Mouse (Mus musculus) c-Kit-positive CD71-positive TER-119-negative erythroid progenitor cells, embryonic 14.5 days (primary cell): Measurements from ENCODE around the gene Fbxl2.
"Not testable (repeated sequence)": the region's sequence is repeated elsewhere in the genome, so short reads cannot be mapped to it uniquely, and the experiment has no call there.

Experiments
- DNase-seq: peaks from one replicate; pipeline ENCODE4 v3.0.0-alpha.2; 2013; ENCODE audit warnings: low read depth

Fbxl2 gene

DNA sequence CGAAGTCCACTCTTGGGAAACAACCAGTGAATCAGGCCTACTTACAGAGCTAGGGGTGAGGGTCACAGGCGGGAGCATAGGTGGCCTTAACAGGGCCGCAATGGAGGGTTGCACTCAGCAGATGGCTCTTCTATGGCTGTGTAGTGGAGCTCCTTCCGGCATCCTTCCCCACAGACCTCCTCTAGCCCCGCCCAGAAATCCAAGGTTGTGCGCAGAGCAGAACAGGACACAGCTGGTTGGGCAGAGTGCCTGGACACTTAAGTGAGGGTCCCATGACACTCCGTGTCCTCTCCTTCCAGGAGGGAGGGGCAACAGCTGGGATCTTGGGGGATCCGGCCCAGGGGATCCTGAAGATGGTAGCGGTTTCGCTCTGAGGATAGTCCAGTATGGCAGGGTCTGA is at the start of gene Fbxl2:
Gene Fbxl2 (minus strand): TSS at position 164 of the 400 bp plus-strand sequence.
- no peak for DNase-seq

GRCm38 (mm10) chr9:114094854-114095253 is 48.9 kb upstream of the Fbxl2 start:
- DNase-seq: no peak

GRCm38 (mm10) chr9:114092188-114092587 is 46.2 kb upstream of the Fbxl2 start:
- peak; percentile 20 for DNase-seq

DNA sequence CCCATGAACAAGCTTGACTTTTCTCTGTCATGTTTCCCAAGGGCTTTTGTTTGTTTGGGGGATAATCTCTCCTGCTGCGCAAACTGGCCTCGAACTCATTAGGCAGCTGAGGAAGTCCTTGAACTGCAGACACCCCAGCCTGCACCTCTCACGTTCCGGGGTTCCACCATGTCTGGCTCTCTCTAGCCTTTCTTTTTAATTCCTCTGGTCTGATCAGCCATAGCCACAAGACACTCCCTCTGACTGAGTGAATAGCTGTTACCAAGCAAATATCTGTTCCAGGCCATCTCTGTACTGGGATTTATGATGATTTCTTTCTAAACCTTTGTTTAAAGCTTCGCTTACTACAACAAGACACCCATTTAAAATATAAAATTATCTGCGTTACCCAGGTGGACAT is 42.9 kb upstream of the Fbxl2 start:
- DNase-seq: not testable (repeated sequence)

GRCm38 (mm10) chr9:114087106-114087815 is 41.3 kb upstream of the Fbxl2 start:
- no peak for DNase-seq

- DNase-seq: no peak
Observed at GRCm38 (mm10) chr9:114086422-114086821, 40.4 kb upstream of the Fbxl2 start.

- DNase-seq: no peak
Observed at GRCm38 (mm10) chr9:114073681-114074080, 27.7 kb upstream of the Fbxl2 start.

- DNase-seq: no peak
Observed at GRCm38 (mm10) chr9:114069372-114069771, 23.4 kb upstream of the Fbxl2 start.

DNA sequence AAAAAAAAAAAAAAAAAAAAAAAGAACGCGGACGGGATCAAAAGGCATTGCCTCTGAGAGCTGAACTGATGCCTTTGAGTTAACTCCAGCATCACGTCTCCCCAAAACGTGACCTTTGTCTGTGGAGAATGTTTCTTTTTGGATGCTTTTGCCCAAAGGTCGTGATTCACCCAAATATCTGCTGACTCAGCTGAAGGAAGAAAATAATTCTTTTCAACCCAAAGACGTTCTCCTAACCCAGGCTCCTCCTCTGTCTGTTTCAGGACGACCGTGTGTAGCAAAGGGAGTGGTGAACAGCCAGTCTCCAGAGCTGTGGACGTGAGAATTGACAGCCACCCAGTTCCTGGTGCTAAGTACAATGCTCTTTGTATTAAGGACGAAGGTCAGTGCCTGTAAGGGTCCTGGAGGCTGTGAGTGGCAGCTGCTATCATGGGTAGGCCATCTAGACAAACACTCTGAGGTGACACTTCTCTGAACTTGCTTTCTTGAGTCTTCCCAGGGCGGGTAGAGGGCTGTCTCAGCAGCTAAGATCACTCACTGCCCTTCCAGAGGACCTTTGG is 22.6 kb upstream of the Fbxl2 start:
- no peak for DNase-seq

- DNase-seq: no peak
Observed at GRCm38 (mm10) chr9:114057090-114057796, 11.3 kb upstream of the Fbxl2 start, which contains the start of gene Susd5. Susd5 (plus strand) TSS chr9:114057140.

DNA sequence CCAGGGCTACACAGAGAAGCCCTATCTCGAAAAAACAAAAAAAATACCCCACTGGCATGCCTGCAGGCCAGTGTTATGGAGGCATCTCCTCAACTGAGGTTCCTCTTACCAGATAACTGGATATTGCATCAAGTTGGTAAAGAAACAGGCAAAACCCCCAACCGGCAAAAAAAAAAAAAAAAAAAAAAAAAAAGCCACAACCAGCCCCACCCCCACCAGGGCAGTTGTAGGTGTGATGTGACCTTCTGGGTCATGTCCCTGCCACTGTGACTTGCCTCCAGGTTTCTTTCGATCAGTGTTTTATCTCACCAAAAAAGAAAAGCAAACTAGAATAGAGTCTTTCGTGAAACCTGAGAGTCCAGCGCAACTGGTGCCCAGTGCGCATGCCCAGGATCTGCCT is 6.9 kb upstream of the Fbxl2 start:
- DNase-seq: no peak

DNA sequence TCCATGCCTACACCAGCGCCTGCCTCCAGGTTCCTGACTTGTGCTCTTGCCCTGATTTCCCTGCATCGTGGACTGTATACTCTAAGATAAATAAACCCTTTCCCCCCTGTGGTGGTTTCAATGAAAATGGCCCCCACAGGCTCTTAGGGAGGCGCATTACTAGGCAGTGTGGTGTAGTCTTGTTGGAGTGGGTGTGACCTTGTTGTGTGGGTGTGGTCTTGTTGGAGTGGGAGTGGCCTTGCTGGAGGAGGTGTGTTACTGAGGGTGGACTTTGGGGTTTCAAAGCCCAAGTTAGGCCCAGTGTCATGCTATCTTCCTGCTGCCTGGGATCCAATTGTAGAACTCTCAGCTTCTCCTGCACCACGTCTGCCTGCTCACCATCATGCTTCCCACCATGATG is 6.0 kb upstream of the Fbxl2 start:
- no peak for DNase-seq

DNA sequence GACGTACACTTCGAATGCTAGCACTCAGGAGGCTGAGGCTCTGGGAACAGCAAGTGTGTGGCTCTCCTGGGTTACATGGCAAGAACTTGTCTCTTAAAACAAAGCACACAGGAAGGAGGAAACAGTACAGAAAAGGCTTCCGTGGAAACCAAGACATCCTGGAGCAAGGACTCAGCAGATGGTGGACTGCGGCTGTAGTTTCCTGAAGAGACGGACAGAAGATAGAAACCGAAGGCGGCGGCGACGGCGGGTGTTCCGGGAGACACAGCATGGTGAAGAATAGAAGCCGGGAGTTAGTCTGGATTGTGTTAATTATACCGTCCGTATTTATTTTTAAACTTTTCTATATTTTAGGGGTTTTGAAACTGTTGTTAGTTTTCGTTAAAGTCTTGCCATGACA is 4.8 kb upstream of the Fbxl2 start:
- DNase-seq: no peak

- DNase-seq: no peak
Observed at GRCm38 (mm10) chr9:114050106-114050505, 4.1 kb upstream of the Fbxl2 start.

DNA sequence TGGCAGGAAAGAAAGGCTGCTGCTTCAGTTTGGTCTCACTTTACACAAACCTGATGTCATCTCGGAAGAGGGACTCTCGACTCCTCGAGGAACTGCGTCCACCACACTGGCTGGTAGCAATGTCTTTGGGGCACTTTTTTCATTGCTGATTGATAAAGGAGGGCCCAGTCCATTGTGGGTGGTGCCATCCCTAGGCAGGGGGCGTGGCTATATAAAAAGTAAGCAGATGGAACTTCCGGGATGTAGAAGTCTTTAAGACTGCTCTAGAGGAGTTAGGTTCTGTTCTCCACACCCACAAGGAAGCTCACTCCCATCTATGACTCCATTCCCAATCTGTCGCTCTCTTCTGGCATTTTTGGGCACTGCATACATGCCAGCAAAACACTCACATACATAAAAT is 685 bp upstream of the Fbxl2 start:
- no peak for DNase-seq

- peak; percentile 19 for DNase-seq
Observed at GRCm38 (mm10) chr9:114044446-114044845, 1.5 kb downstream of the Fbxl2 start.

DNA sequence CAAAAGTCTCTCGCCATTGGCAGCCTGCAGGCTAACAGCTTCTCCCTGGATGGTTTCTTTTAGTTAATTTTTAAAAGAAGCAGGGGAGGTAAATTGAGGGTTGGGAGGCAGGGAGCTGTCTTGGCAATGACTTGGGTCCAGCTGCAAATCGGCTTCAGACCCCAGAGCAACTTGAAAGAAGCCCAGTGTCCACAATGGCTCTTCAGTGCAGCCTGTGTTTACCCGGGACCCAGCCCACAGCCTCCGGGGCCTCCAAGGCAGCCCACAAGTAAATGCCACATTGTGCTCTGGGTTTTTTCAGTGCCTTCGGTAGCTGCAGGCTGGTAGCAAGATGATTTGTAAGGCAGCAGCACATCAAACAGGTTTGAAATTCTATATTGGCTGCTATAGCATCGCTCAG is 3.5 kb downstream of the Fbxl2 start:
- no peak for DNase-seq

- no peak for DNase-seq
Observed at GRCm38 (mm10) chr9:114040945-114041344, 5.0 kb downstream of the Fbxl2 start.

DNA sequence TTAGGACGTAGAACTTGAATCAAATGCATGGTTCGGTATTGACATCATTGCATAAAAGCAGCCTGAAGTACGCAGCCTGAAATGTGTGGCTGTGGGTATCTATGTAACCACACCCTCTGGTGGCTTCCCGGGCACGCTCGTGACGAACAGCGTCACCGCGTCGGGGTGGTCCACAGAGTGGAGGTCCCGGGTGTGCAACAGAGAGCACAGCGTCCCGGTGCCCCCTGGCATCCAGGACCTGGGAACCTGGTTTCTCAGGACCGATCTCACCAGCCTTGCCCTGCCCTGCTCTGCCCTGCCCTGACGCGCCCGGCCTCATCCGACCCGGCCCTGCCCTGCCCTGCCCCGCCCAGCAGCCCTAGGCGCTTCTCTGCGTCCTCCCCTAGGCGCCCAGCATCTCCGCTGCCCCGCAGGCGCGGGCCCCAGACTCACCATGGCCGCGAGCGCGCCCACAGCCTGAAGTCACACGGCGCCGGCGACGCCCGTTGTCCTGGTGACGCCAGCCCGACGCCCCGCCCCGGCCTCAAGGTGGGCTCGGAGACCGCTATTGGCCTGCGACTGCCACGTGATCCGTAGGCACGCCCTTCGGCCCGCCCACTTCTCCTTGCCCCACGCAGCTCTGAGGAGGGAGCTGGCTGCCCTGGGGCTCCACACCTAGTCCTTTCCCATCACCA is 19.6 kb downstream of the Fbxl2 start:
- DNase-seq: peak; percentile 77

DNA sequence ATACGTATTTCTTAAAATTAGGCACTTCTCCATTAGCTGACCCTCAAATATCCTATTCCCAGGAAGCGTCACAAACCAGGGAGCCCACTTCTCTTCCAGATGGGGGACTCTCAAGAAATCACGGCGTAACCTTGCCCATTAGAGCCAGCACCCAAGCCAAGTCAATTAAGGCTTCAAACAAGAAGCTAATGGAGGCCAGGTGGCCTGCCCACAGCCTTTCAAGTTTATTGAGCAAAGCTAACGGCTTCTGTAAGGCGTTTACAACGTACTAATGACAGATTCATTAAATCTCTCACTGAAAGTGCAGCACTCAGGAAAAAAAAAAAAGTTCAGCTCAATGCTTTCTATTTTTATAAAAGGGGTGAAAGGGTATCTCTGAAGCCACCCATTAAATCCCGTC is 20.1 kb downstream of the Fbxl2 start:
- DNase-seq: no peak

DNA sequence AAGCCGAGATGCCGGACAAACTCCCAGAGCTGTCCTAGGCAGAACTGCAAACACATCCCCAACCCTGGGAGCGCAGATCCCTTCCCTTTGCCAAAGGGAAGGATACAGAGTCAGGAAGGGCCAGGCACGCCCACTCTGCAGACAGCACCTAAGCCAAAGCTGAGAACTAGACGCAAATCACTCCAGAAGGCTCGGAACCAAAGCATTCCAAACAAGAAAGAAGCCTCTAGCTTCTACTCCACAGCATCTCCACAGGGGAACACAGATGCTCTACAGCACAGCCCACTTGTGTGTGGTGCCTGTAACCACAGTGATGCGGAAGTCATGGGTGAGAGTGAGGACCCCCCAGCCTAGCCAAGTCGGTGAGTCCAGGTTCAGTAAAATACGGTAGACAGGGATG is 20.8 kb downstream of the Fbxl2 start:
- DNase-seq: no peak

DNA sequence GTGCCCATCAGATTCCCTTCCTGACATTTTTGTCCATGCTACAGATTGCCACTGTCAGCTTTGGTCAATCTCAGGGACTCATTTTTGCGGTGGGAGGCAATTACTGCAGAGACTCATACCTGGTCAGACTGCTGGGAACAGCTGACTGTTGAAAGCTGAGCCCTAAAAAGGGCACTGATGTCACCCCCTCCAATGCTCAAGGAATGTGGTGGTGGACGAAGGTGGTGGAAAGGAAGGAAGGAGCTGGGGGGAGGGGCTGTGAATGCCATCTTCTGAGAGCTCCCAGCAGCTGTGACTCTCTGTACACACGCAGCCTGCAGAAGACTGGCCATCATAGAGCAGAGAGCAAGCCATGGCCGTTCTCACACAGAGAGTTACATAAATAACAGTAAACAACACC is 23.9 kb downstream of the Fbxl2 start:
- DNase-seq: no peak
